Mouse (Mus musculus) liver, adult 2 months (tissue): Measurements from ENCODE around the gene Got1. TPM values are rescaled to one million over a fixed set of nuclear protein-coding genes. Genes with fewer than 3 reads are reported as not detected.

Experiments
- DNase-seq: peaks from one replicate; pipeline ENCODE4 v3.0.0-alpha.2; 2011; ENCODE audit warnings: low read depth, low spot score; ENCODE audit errors: extremely low read depth
- H3K27ac ChIP-seq: fragments of 200-500 bp; replicated peaks from 2 replicates; pipeline ENCODE4 v1.5.1; 2012; ENCODE audit warnings: low read depth, mild to moderate bottlenecking, control low read depth, inconsistent platforms, low read length; ENCODE audit not compliant: insufficient read depth
- H3K27me3 ChIP-seq: fragments of 200-500 bp; 2 replicates; pipeline ENCODE4 v1.6.1; 2012; ENCODE audit warnings: mild to moderate bottlenecking, moderate library complexity, low read length, inconsistent platforms; ENCODE audit not compliant: control insufficient read depth, insufficient read depth
- H3K36me3 ChIP-seq: fragments of 200-500 bp; 2 replicates; pipeline ENCODE4 v1.6.1; 2012; ENCODE audit warnings: low read length, inconsistent platforms; ENCODE audit not compliant: control insufficient read depth, insufficient read depth
- H3K4me1 ChIP-seq: fragments of 200-500 bp; 2 replicates; pipeline ENCODE4 v1.6.1; 2011; ENCODE audit warnings: low read length; ENCODE audit not compliant: control insufficient read depth, insufficient read depth
- H3K4me3 ChIP-seq: fragments of 200-500 bp; 2 replicates; pipeline ENCODE4 v1.5.1; 2011; ENCODE audit warnings: low read depth, mild to moderate bottlenecking, control low read depth, low read length, moderate library complexity; ENCODE audit not compliant: insufficient read depth
- H3K79me2 ChIP-seq: fragments of 200-500 bp; 2 replicates; pipeline ENCODE4 v1.6.1; 2012; ENCODE audit warnings: inconsistent platforms, mild to moderate bottlenecking, low read length, moderate library complexity; ENCODE audit not compliant: control insufficient read depth, insufficient read depth
- H3K9ac ChIP-seq: fragments of 200-500 bp; 2 replicates; pipeline ENCODE4 v1.6.1; 2012; ENCODE audit warnings: low read depth, mild to moderate bottlenecking, control low read depth, inconsistent platforms, low read length
- CTCF ChIP-seq: fragments of 200-500 bp; IDR thresholded peaks from 2 replicates; pipeline ENCODE4 v1.5.1; 2011; ENCODE audit warnings: low read depth, low read length, control low read depth
- POLR2A ChIP-seq: fragments of 200-500 bp; IDR thresholded peaks from 2 replicates; pipeline ENCODE4 v1.6.1; 2011; ENCODE audit warnings: low read length, control low read depth; ENCODE audit not compliant: insufficient read depth; ENCODE audit errors: extremely low read depth
- WGBS: fragments of 180-500 bp; shearing (Covaris S2); methylation state at CpG from one replicate; pipeline ENCODE4 v1.1.7; 2018; 5-methylcytosine and 5-hydroxymethylcytosine counted together
- polyA plus RNA-seq: library from polyadenylated mRNA; depleted of rRNA; stranded (reverse); fragments of >200 nt; gene quantifications from 2 replicates; pipeline ENCODE4 v1.2.3, GENCODE M21; 2012
- total RNA-seq: library from RNA; depleted of rRNA; stranded (reverse); fragments of >200 nt; gene quantifications from 2 replicates; pipeline ENCODE4 v1.2.3, GENCODE M21; 2014

The Got1 gene
- total and polyA plus RNA-seq, 2 experiments: 206 to 272 TPM

GRCm38 (mm10) chr19:43521362-43521761, 3.0 kb downstream of the Got1 start:
- H3K36me3 ChIP-seq: peaks cover 15% of the 10 kb centered on the region
- WGBS: 14% methylated on average over 8 of the region's 8 CpGs
- H3K79me2 ChIP-seq: peaks cover 21% of the 10 kb centered on the region; the same call in 1 of the 2 replicates
- TF ChIP-seq CTCF (no peak), POLR2A (no peak)
- peak overlapping the region; percentile 50 for H3K27ac ChIP-seq
- peak overlapping the region; percentile 43 for H3K4me3 ChIP-seq
- no peaks in the 10 kb centered on the region for H3K27me3 ChIP-seq
- DNase-seq: peak; percentile 56
- peak overlapping the region; percentile 63 for H3K9ac ChIP-seq
- H3K4me1 ChIP-seq: peaks cover 31% of the 10 kb centered on the region

- H3K4me3 ChIP-seq: peak overlapping the region; percentile 43
- H3K27ac ChIP-seq: peak overlapping the region; percentile 50
- TF ChIP-seq CTCF: no peak
- no peak for TF ChIP-seq POLR2A
- H3K27me3 ChIP-seq: no peaks in the 10 kb centered on the region
- peaks cover 21% of the 10 kb centered on the region; the same call in 1 of the 2 replicates for H3K79me2 ChIP-seq
- peaks cover 35% of the 10 kb centered on the region for H3K4me1 ChIP-seq
- peaks cover 15% of the 10 kb centered on the region for H3K36me3 ChIP-seq
- peak overlapping the region; percentile 48; the same call in 1 of the 2 replicates for H3K9ac ChIP-seq
- WGBS: 13% methylated on average over 9 of the region's 10 CpGs
- peak; percentile 69 for DNase-seq
Observed at GRCm38 (mm10) chr19:43520402-43520801, 4.0 kb downstream of the Got1 start.

GRCm38 (mm10) chr19:43519226-43519625, 5.2 kb downstream of the Got1 start:
- peaks cover 22% of the 10 kb centered on the region for H3K36me3 ChIP-seq
- WGBS: 73% methylated on average over 10 of the region's 10 CpGs
- peaks cover 35% of the 10 kb centered on the region for H3K4me1 ChIP-seq

GRCm38 (mm10) chr19:43518261-43518660, 6.1 kb downstream of the Got1 start:
- Histone ChIP-seq H3K4me3 (no peak overlapping the region), H3K27ac (no peak overlapping the region), H3K27me3 (no peaks in the 10 kb centered on the region), H3K36me3 (peaks cover 22% of the 10 kb centered on the region), H3K79me2 (peaks cover 14% of the 10 kb centered on the region; the same call in 1 of the 2 replicates), H3K9ac (no peak overlapping the region), H3K4me1 (peaks cover 38% of the 10 kb centered on the region)
- WGBS: 84% methylated on average over 7 of the region's 7 CpGs
- no peak for DNase-seq
- TF ChIP-seq CTCF (no peak), POLR2A (no peak)

More at GRCm38 (mm10) chr19:43519226-43519625, 5.2 kb downstream of the Got1 start:
- Histone ChIP-seq H3K4me3 (peak overlapping the region; percentile 4; the same call in 1 of the 2 replicates), H3K27ac (no peak overlapping the region), H3K9ac (no peak overlapping the region; the same call in 1 of the 2 replicates), H3K27me3 (no peaks in the 10 kb centered on the region), H3K79me2 (peaks cover 21% of the 10 kb centered on the region; the same call in 1 of the 2 replicates)
- TF ChIP-seq POLR2A: no peak
- no peak for TF ChIP-seq CTCF
- DNase-seq: no peak

GRCm38 (mm10) chr19:43517808-43518207, 6.6 kb downstream of the Got1 start:
- Histone ChIP-seq H3K9ac (no peak overlapping the region), H3K79me2 (peaks cover 16% of the 10 kb centered on the region; the same call in 1 of the 2 replicates), H3K27me3 (no peaks in the 10 kb centered on the region), H3K27ac (no peak overlapping the region), H3K4me1 (peaks cover 39% of the 10 kb centered on the region), H3K36me3 (peaks cover 25% of the 10 kb centered on the region), H3K4me3 (no peak overlapping the region; the same call in 1 of the 2 replicates)
- no peak for DNase-seq
- no peak for TF ChIP-seq CTCF
- TF ChIP-seq POLR2A: no peak
- WGBS: 72% methylated on average over 7 of the region's 7 CpGs

- DNase-seq: no peak
- 85% methylated on average over 6 of the region's 6 CpGs for WGBS
- no peak overlapping the region for H3K9ac ChIP-seq
- TF ChIP-seq CTCF: no peak
- TF ChIP-seq POLR2A: no peak
- no peak overlapping the region for H3K4me3 ChIP-seq
- peaks cover 42% of the 10 kb centered on the region for H3K4me1 ChIP-seq
- H3K27me3 ChIP-seq: no peaks in the 10 kb centered on the region
- H3K79me2 ChIP-seq: peaks cover 16% of the 10 kb centered on the region; the same call in 1 of the 2 replicates
- no peak overlapping the region for H3K27ac ChIP-seq
- H3K36me3 ChIP-seq: peaks cover 28% of the 10 kb centered on the region
Observed at GRCm38 (mm10) chr19:43517320-43517719, 7.1 kb downstream of the Got1 start.
